Comparison of ENCODE assay signal across 18 mouse cellular contexts in genomic region chr8:92759848-92760247, GRCm38 (mm10).
"Had no signal": no experiment of that assay in that cellular context is flagged by ENCODE, and none has a peak within 500 bp of the region (broad histone marks: within the 10 kb centered on the region; RNA-seq: fewer than 3 reads in every experiment).

No protein-coding gene starts in this region.

- H3K36me3 ChIP-seq: midbrain, embryonic 10.5 days; midbrain, embryonic 12.5 days; neural tube, embryonic 13.5 days; neural tube, embryonic 15.5 days had no signal

- H3K9me3 ChIP-seq: midbrain, embryonic 10.5 days; midbrain, embryonic 12.5 days; neural tube, embryonic 13.5 days; neural tube, embryonic 15.5 days had no signal

- H3K4me3 ChIP-seq: midbrain, embryonic 10.5 days; midbrain, embryonic 12.5 days; myocyte; neural tube, embryonic 13.5 days; neural tube, embryonic 15.5 days had no signal

- H3K4me2 ChIP-seq: lung, embryonic 14.5 days; midbrain, embryonic 12.5 days; neural tube, embryonic 13.5 days; neural tube, embryonic 15.5 days had no signal

- ATAC-seq: midbrain, embryonic 16.5 days had no signal

- H3K9ac ChIP-seq: lung, embryonic 14.5 days; midbrain, embryonic 12.5 days; neural tube, embryonic 13.5 days; neural tube, embryonic 15.5 days had no signal

- H3K27ac ChIP-seq: midbrain, embryonic 10.5 days; midbrain, embryonic 12.5 days; neural tube, embryonic 13.5 days; neural tube, embryonic 15.5 days had no signal

- DNase-seq: lung, embryonic 14.5 days; lung, postnatal 10 days; lung, postnatal 4 days; midbrain, embryonic 14.5 days; retina, postnatal 1 day; right cerebral cortex, adult 18-20 months; right cerebral cortex, postnatal 25 days; right cerebral cortex, postnatal 4 days; spleen, adult 18-20 months; thymus, adult 18-20 months; thymus, postnatal 14 days; thymus, postnatal 36 days had no signal
